Mouse (Mus musculus) adrenal gland, postnatal 25 days (tissue): ENCODE measurements around the gene Arl2. TPM values are rescaled to one million over a fixed set of nuclear protein-coding genes. Genes with fewer than 3 reads are reported as not detected.

Experiments used
- total RNA-seq: library from RNA; stranded (reverse); gene quantifications from 2 replicates; pipeline ENCODE4 v1.2.3, GENCODE M21; 2021

The Arl2 gene
- total RNA-seq, 1 experiment from 2014 or later: 74.7 TPM

Other genes with a start within 250 kb of the Arl2 start
- gene Tigd3, start 247.4 kb downstream of the Arl2 start, total RNA-seq: 1.3 and 2.0 TPM in 2 replicates
- gene Dpf2, start 228.5 kb downstream of the Arl2 start, total RNA-seq: 88.9 and 103 TPM in 2 replicates
- gene Cdc42ep2, start 216.7 kb downstream of the Arl2 start, total RNA-seq: 6.2 and 8.5 TPM in 2 replicates
- 28.4 and 29.6 TPM in 2 replicates for gene Pola2, start 177.3 kb downstream of the Arl2 start, total RNA-seq
- not detected in 2 replicates for gene Slc22a20, start 155.4 kb downstream of the Arl2 start, total RNA-seq
- 28.0 and 40.2 TPM in 2 replicates for gene Capn1, start 125.7 kb downstream of the Arl2 start, total RNA-seq
- 59.7 and 65.6 TPM in 2 replicates for gene Syvn1, start 95.0 kb downstream of the Arl2 start, total RNA-seq
- 65.2 and 65.7 TPM in 2 replicates for gene Mrpl49, start 83.8 kb downstream of the Arl2 start, total RNA-seq
- gene Fau, start 83.7 kb downstream of the Arl2 start, total RNA-seq: 891 and 1,016 TPM in 2 replicates
- 34.6 TPM in 2 replicates for gene Znhit2, start 80.4 kb downstream of the Arl2 start, total RNA-seq
- 59.9 and 66.0 TPM in 2 replicates for gene Tm7sf2, start 73.2 kb downstream of the Arl2 start, total RNA-seq
- gene Vps51, start 64.3 kb downstream of the Arl2 start, total RNA-seq: 68.8 and 80.9 TPM in 2 replicates
- 0.85 TPM in 1 of 2 replicates, not detected in the other for gene Tmem262, start 61.5 kb downstream of the Arl2 start, total RNA-seq
- gene Gm28374, start 59.3 kb downstream of the Arl2 start, total RNA-seq: not detected in 2 replicates
- gene Zfpl1, start 56.6 kb downstream of the Arl2 start, total RNA-seq: 41.9 and 43.0 TPM in 2 replicates
- 3.0 and 4.1 TPM in 2 replicates for gene Cdca5, start 56.6 kb downstream of the Arl2 start, total RNA-seq
- not detected in 2 replicates for gene AC131692.1, start 47.1 kb downstream of the Arl2 start, total RNA-seq
- gene Naaladl1, start 35.8 kb downstream of the Arl2 start, total RNA-seq: 0.24 and 0.38 TPM in 2 replicates
- gene Sac3d1, start 22.9 kb downstream of the Arl2 start, total RNA-seq: 15.1 and 19.5 TPM in 2 replicates
- gene Snx15, start 13.2 kb downstream of the Arl2 start, total RNA-seq: 23.5 and 26.9 TPM in 2 replicates
- 1.00 and 2.1 TPM in 2 replicates for gene Batf2, start 565 bp downstream of the Arl2 start, total RNA-seq
- gene Majin, start 42.8 kb upstream of the Arl2 start, total RNA-seq: 0.76 and 2.9 TPM in 2 replicates
- gene Gpha2, start 84.8 kb upstream of the Arl2 start, total RNA-seq: 20.1 and 25.8 TPM in 2 replicates
- 95.5 and 103 TPM in 2 replicates for gene Ppp2r5b, start 94.3 kb upstream of the Arl2 start, total RNA-seq
- 33.8 and 47.0 TPM in 2 replicates for gene Atg2a, start 100.1 kb upstream of the Arl2 start, total RNA-seq
- 101 and 126 TPM in 2 replicates for gene Ehd1, start 135.2 kb upstream of the Arl2 start, total RNA-seq
- 22.8 and 34.2 TPM in 2 replicates for gene Cdc42bpg, start 164.9 kb upstream of the Arl2 start, total RNA-seq
- gene Men1, start 193.4 kb upstream of the Arl2 start, total RNA-seq: 60.1 and 69.7 TPM in 2 replicates
- 44.7 and 56.3 TPM in 2 replicates for gene Map4k2, start 199.6 kb upstream of the Arl2 start, total RNA-seq
- gene Sf1, start 222.1 kb upstream of the Arl2 start, total RNA-seq: 211 and 245 TPM in 2 replicates
- 61.6 and 85.9 TPM in 2 replicates for gene Pygm, start 242.9 kb upstream of the Arl2 start, total RNA-seq